Mouse (Mus musculus) inflammation-experienced regulatory T-cells, adult 16 weeks (primary cell): ENCODE data around the gene Kcng1. TPM values are rescaled to one million over a fixed set of nuclear protein-coding genes. Genes with fewer than 3 reads are reported as not detected.

Experiments
- polyA plus RNA-seq: library from polyadenylated mRNA; unstranded; fragments of 100-300 nt; shearing (Covaris generic); gene quantifications from one replicate; pipeline ENCODE4 v1.2.1, GENCODE M21; 2017

The Kcng1 gene
- not detected for polyA plus RNA-seq

GRCm38 (mm10) chr2:168281582-168281981, at the start of gene Kcng1:
Gene Kcng1, minus strand, starts transcription at chr2:168281736.

GRCm38 (mm10) chr2:168230026-168230728, 51.4 kb downstream of the Kcng1 start, which contains the start of the genes Gm20716, Dpm1 and Mocs3:
Gene Gm20716, minus strand, starts transcription at chr2:168230364.
Gene Dpm1, minus strand, starts transcription at chr2:168230591.
Gene Mocs3, plus strand, starts transcription at chr2:168230622.

Other genes with a start within 250 kb of the Kcng1 start
- 0.48 TPM for gene Pard6b, start 200.7 kb downstream of the Kcng1 start, polyA plus RNA-seq
- not detected for gene Adnp, start 74.6 kb downstream of the Kcng1 start, polyA plus RNA-seq
- 14.7 TPM for gene Gm20716, start 51.4 kb downstream of the Kcng1 start, polyA plus RNA-seq
- gene Dpm1, start 51.1 kb downstream of the Kcng1 start, polyA plus RNA-seq = 147 TPM
- gene Mocs3, start 51.1 kb downstream of the Kcng1 start, polyA plus RNA-seq = 0.39 TPM